Comparison of ENCODE assay signal across 17 mouse cellular contexts in the genomic region with DNA sequence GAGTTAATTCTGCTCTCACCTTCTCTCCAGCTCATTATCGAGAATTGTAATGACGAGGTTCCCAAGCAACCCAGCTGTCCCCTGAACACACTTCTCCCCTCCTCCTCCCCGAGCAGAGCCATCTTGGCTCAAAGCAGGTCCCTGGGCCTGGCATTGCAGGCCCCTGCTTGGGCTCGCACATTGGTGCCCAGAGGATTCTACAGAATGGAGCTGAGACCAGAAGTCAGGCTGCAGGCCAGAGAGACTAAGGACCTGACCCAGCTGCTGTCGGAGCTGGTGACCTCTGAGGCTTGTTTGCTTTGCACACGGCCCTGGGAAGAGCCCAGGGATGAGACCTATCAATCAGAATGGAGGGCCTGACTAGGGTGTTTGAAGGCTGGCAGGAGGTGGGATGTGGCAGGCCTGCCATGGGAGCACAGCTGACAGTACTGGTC. TPM values are rescaled to one million over a fixed set of nuclear protein-coding genes. Genes with fewer than 3 reads are reported as not detected.
A peak's percentile ranks its signal among the peaks of the same experiment; 100 is the strongest.
DNase-seq lines count a peak whose midpoint lies in the region; ATAC-seq lines count a peak whose summit lies in the region.
"Had no signal": no experiment of that assay in that cellular context is flagged by ENCODE, and none has a peak within 500 bp of the region (broad histone marks: within the 10 kb centered on the region; RNA-seq: fewer than 3 reads in every experiment).

No protein-coding gene starts in this region.

- no peaks in the 10 kb centered on the region for H3K36me3 ChIP-seq in forebrain, embryonic 16.5 days (ENCODE audit: control insufficient read depth, insufficient read depth)
- no peaks in the 10 kb centered on the region for H3K36me3 ChIP-seq in liver, embryonic 13.5 days
- H3K36me3 ChIP-seq: embryonic facial prominence, embryonic 12.5 days; limb, embryonic 10.5 days had no signal

- no peaks in the 10 kb centered on the region for H3K27me3 ChIP-seq in forebrain, embryonic 16.5 days (replicated peaks; ENCODE audit: control insufficient read depth, insufficient read depth, low read length)
- no peaks in the 10 kb centered on the region for H3K27me3 ChIP-seq in liver, embryonic 13.5 days
- H3K27me3 ChIP-seq: embryonic facial prominence, embryonic 12.5 days; Patski had no signal

- no peaks in the 10 kb centered on the region for H3K9me3 ChIP-seq in forebrain, embryonic 16.5 days (ENCODE audit: control insufficient read depth, low read length)
- H3K9me3 ChIP-seq in liver, embryonic 13.5 days (replicated peaks), result no peaks in the 10 kb centered on the region
- H3K9me3 ChIP-seq: embryonic facial prominence, embryonic 12.5 days; limb, embryonic 10.5 days had no signal

- H3K4me3 ChIP-seq in forebrain, embryonic 16.5 days (replicated peaks; ENCODE audit: low read length), result no peak overlapping the region
- H3K4me3 ChIP-seq in liver, embryonic 13.5 days (replicated peaks), result no peak overlapping the region
- H3K4me3 ChIP-seq: embryonic facial prominence, embryonic 12.5 days; heart, adult 2 months; limb, embryonic 10.5 days had no signal

- WGBS in forebrain, embryonic 16.5 days, result 33% methylated on average over 6 of the region's 6 CpGs
- 45% methylated on average over 6 of the region's 6 CpGs for WGBS in liver, embryonic 13.5 days (ENCODE audit: insufficient replicate concordance)

- peaks cover 37% of the 10 kb centered on the region for H3K4me1 ChIP-seq in forebrain, embryonic 16.5 days (replicated peaks; ENCODE audit: control insufficient read depth, insufficient read depth, low read length)
- H3K4me1 ChIP-seq in liver, embryonic 13.5 days (replicated peaks), result no peaks in the 10 kb centered on the region

- peak overlapping the region; percentile 35 for H3K27ac ChIP-seq in forebrain, embryonic 16.5 days (ENCODE audit: low read length)
- H3K27ac ChIP-seq in liver, embryonic 13.5 days, result no peak overlapping the region
- H3K27ac ChIP-seq: embryonic facial prominence, embryonic 12.5 days; heart, adult 2 months; kidney, postnatal 0 days; limb, embryonic 10.5 days had no signal

- peak; percentile 53 to 55 for DNase-seq in layer of hippocampus, postnatal 10 days (ENCODE audit: low spot score in 2 of 2)
- no peak for DNase-seq in layer of hippocampus, adult 9-10 months (ENCODE audit: low spot score)
- no peak for DNase-seq in liver, embryonic 13.5 days
- DNase-seq in retina, embryonic 14.5 days (ENCODE audit: low spot score), result peak; percentile 28
- no peak for DNase-seq in kidney, adult 18-20 months
- DNase-seq in right cerebral cortex, adult 2 months (ENCODE audit: low spot score in 2 of 2), result no peak
- DNase-seq: adrenal gland, postnatal 10 days; cerebellum, adult 2 months; heart, adult 2 months; lung, postnatal 4 days; right cerebral cortex, postnatal 4 days had no signal

- peak; percentile 59 for ATAC-seq in forebrain, embryonic 16.5 days
- peak; percentile 71 for ATAC-seq in liver, embryonic 13.5 days (ENCODE audit: low read depth)
- ATAC-seq: Patski had no signal

- no peak overlapping the region for H3K4me2 ChIP-seq in forebrain, embryonic 16.5 days (ENCODE audit: low read length)
- H3K4me2 ChIP-seq in liver, embryonic 13.5 days, result no peak overlapping the region
- H3K4me2 ChIP-seq: embryonic facial prominence, embryonic 12.5 days had no signal

- H3K9ac ChIP-seq in forebrain, embryonic 16.5 days (replicated peaks; ENCODE audit: low read depth, low read length), result no peak overlapping the region
- H3K9ac ChIP-seq in liver, embryonic 13.5 days, result no peak overlapping the region
- H3K9ac ChIP-seq: embryonic facial prominence, embryonic 12.5 days had no signal

RNA-seq across cellular contexts. Expression of a gene that starts 55.9 kb away (rescaled TPM):
- total RNA-seq in layer of hippocampus, postnatal 10 days (2021), result not detected
- polyA plus RNA-seq in forebrain, embryonic 16.5 days (2015; fragmentation: Nextera tagmentation; extraction: Ambion mirVana), result 0.08 TPM in 1 of 2 replicates, not detected in the other
- not detected in 2 replicates for polyA plus RNA-seq in liver, embryonic 13.5 days (2015; fragmentation: Nextera tagmentation; extraction: Ambion mirVana)
- total RNA-seq: adrenal gland, postnatal 10 days; heart, adult 2 months; hematopoietic stem cell, adult 5-6 weeks had no signal
- polyA plus RNA-seq: cerebellum, adult 2 months; Patski had no signal

Comparison
In these comparisons a context has a peak if more than half of its experiments do, and no peak if none do; other contexts are left out.
1. DNase-seq: peak in layer of hippocampus, postnatal 10 days (2 of 2) and retina, embryonic 14.5 days (single experiment); none in layer of hippocampus, adult 9-10 months (single experiment), liver, embryonic 13.5 days (single experiment), kidney, adult 18-20 months (single experiment) and right cerebral cortex, adult 2 months (0 of 2).